Mouse (Mus musculus) brain, embryonic 14.5 days (tissue): ENCODE data around the gene Nr1h3. TPM values are rescaled to one million over a fixed set of nuclear protein-coding genes. Genes with fewer than 3 reads are reported as not detected.

Experiments used
- DNase-seq: peaks from one replicate; pipeline ENCODE4 v3.0.0-alpha.2; 2011; ENCODE audit warnings: low read depth
- CTCF ChIP-seq: fragments of 200-500 bp; IDR thresholded peaks from 2 replicates; pipeline ENCODE4 v1.5.1; 2012; ENCODE audit warnings: inconsistent platforms, mild to moderate bottlenecking, moderate library complexity, borderline replicate concordance; ENCODE audit not compliant: insufficient read depth, insufficient read length; ENCODE audit errors: extremely low read depth
- POLR2A ChIP-seq: fragments of 200-500 bp; IDR thresholded peaks from 2 replicates; pipeline ENCODE4 v1.6.1; 2012; ENCODE audit warnings: mild to moderate bottlenecking, inconsistent platforms, borderline replicate concordance; ENCODE audit not compliant: poor library complexity, insufficient read depth, insufficient read length, severe bottlenecking; ENCODE audit errors: extremely low read depth
- polyA plus RNA-seq: library from polyadenylated mRNA; depleted of rRNA; stranded (reverse); fragments of >200 nt; gene quantifications from 2 replicates; pipeline ENCODE4 v1.2.3, GENCODE M21; 2012; rRNA removed

The Nr1h3 gene
- polyA plus RNA-seq, 1 experiment, result 3.9 TPM

DNA sequence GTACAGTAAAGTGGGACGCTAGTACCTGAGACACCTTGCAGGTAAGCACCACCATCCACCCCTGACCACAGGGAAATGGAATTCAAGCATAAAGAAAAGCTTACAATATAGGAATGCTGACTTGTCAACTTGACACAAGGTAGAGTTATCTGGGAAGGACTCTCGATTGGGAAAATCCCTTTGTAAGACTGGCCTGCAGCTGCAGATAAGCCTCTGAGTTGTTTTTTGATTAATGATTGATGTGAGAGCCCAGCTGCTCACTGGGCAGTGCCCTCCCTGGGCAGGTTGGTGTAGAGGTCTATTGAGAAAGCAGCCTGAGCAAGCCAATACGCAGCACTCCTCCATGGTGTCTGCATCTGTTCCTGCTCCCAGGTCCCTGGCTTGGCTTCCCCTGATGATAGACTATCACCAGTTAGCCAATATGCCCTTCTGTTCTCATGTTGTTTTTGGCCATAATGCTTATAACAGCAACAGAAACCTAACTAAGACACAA, 49.7 kb downstream of the Nr1h3 start:
- TF ChIP-seq CTCF, result no peak
- no peak for TF ChIP-seq POLR2A

DNA sequence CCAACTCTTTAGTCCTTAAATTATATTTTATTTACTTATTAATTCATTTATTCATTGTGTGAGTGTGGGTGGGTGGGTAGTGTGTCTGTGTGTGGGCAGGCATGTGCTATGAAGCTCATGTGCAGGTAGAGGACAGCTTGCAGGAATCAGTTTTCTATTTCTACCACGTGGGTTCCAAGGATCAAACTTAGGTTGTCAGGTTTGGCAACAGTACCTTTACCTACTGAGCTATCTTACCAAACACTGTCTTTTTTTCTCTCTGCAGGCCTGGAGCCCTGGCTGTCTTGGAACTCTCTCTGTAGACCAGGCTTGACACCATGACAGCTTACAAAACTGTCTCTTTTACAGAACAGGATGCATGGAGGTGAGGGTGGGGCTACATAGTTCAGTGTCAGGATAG, 51.3 kb downstream of the Nr1h3 start:
- no peak for DNase-seq
- TF ChIP-seq CTCF (no peak), POLR2A (no peak)

More for the DNA sequence above, 49.7 kb downstream of the Nr1h3 start:
- no peak for DNase-seq

DNA sequence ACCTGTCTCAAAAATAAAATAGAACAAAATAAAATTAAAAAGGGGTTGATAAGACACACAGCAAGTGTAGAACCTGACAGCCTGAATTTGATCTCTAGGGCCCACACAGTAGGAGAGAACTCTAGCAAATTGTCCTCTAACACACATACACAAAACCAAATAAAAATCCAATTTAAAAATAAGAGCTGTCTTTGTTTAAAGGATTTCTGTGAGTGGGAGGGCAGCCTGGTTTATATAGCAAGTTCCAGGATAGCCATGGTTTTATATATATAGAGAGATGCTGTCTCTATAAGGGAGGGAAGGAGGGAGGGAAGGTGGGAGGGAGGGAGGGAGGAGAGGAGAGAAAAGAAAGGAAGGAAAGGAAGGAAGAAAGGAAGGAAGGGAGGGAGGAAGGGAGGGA, 54.5 kb downstream of the Nr1h3 start:
- TF ChIP-seq POLR2A (no peak), CTCF (no peak)
- no peak for DNase-seq

DNA sequence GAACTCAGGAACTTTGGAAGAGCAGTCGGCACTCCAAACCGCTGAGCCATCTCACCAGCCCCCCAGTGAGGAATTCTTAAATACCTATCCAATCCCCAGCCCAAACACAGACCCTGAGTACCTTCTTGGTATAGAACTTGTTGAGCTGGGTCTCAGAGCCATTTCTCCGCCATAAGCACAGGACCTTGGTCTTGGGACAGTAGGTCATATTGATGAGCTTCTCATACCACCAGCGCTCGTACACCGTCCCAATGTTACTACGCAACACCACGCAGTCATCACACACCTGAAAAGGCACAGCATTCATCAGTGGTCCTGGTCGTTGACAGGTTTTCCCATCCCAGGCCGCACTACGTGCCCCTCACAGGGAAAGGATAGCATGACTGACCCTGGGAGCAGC, 59.2 kb downstream of the Nr1h3 start:
- TF ChIP-seq CTCF, result no peak
- TF ChIP-seq POLR2A, result no peak
- no peak for DNase-seq

DNA sequence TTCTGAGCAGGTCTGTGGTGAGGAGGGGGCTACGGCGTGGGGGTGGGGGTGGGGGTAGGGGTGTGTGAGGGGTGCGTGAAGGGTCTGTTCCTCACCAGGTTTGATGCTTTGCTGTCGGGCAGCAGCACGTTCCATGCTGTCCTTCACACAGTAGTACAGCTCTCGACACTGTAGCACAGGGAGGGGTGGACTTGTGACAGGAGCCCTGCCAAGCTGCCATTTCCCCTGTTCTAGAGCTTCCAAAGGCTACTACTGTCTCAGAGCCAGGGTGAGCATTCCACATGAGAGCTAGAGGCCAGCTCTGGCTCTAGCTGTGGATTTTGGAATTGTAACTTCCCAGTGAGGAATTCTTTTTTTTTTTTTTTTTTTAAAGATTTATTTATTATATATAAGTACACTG, 59.7 kb downstream of the Nr1h3 start:
- TF ChIP-seq POLR2A (no peak), CTCF (no peak)

DNA sequence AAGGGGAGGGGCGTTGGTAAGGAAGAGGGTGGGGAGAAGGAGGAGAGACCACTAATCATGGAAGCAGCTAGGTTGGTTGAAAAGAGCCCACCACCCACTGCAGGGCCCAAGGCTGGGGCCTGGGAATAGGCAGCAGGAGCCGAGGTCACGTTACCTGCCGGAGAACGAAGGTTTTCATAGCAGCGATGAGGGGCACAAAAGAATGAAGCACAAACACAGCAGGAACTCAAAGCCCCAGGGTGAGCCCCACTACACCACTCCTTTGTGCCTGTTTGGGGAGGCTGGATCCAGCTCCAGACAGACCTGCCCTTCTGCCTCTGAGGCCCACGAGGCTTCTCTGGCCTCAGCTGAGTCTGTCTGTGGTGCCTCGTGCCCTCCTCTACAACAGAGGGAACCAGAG, 62.9 kb downstream of the Nr1h3 start:
- no peak for TF ChIP-seq POLR2A
- no peak for TF ChIP-seq CTCF
- no peak for DNase-seq

More for the DNA sequence above, 59.7 kb downstream of the Nr1h3 start:
- no peak for DNase-seq

DNA sequence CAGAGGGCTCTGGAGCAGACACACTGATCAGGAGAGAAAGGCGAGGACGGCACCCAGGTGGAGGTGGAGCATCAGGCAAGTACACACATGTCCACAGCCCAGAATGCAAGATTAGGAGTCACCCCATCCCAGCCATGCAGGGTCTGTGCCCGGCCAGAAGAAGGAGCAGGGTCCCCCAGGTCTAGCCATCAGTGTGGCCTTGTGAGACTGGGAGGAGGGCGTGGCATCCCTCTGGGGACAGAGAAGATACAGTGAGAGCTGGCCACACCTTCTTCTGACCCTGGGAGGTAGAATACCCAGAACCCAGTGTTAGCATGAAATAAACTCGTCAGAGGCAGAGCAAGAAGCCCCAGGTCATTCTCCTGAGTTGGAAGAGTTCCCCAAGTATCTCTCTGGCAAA, 63.3 kb downstream of the Nr1h3 start:
- DNase-seq, result no peak
- no peak for TF ChIP-seq POLR2A
- no peak for TF ChIP-seq CTCF

DNA sequence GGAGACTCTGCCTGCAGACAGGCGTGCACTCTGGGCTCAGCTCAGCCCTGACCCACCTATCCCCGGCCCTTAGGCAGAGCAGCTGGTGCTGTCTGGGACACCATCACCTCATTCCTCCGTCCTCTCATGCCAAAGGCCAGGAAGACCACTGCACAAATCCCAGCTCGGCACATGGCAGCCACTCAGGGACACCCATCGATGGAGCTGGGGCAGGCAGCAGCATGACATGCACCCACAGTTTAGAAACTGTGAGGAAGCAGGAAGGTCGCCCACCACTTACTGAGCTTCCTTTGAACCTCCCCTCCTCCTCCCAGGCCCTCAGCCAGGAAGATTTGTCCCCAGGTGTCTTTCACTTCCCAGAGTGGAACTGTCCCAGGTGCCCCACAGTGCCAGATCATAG, 65.2 kb downstream of the Nr1h3 start:
- DNase-seq, result no peak
- TF ChIP-seq CTCF (no peak), POLR2A (no peak)

DNA sequence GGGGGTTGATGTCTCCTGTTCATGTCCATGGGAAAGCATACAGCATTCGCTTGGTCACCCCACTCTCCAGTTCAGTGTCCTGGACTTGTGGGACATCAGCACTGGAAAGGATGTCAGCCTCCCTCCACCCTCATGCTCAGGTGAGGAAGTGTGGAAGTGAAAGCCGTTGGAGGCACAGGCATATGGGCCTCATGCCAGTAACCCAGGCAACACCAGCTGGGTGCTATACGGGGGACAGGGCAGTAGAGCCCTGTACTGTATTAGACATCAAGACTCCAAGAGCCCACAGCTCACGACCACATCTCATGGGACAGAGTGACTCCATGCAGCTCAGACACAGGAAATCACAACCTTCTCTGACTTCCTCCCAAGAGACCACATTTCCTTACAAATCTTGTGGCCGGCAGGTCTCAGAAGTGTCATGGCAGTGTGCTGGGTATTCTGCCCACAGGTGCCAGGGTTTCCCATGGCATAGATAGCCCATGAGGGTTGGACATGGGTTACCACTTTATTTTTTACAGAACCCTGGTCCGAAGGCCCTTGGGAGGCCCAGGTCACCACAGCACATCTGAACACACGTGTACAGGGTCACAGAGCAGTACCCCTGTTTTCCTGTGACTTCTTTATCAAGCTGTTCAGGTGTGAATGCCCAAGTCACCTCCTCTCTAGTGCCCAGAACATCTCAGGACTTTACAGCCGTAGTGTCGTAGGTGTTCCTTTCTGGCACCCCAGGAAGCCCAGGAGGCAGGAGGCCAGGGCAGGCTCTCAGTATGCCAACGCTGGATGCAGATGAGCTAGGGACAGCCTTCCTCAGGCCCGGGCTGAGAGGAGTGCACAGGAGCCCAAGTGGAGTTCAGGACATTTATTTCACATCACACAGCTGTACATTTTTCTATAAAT, 65.9 kb downstream of the Nr1h3 start:
- no peak for DNase-seq
- TF ChIP-seq POLR2A, result no peak
- no peak for TF ChIP-seq CTCF

Other genes with a start within 250 kb of the Nr1h3 start
- 0.83 and 1.1 TPM in 2 replicates for gene Rapsn, start 167.2 kb downstream of the Nr1h3 start, polyA plus RNA-seq
- 159 and 160 TPM in 2 replicates for gene Psmc3, start 148.8 kb downstream of the Nr1h3 start, polyA plus RNA-seq
- 50.7 and 58.1 TPM in 2 replicates for gene Slc39a13, start 132.4 kb downstream of the Nr1h3 start, polyA plus RNA-seq
- 5.1 and 5.3 TPM in 2 replicates for gene Spi1, start 120.4 kb downstream of the Nr1h3 start, polyA plus RNA-seq
- gene Mybpc3, start 84.7 kb downstream of the Nr1h3 start, polyA plus RNA-seq, result 0.03 TPM in 1 of 2 replicates, not detected in the other
- 71.0 and 107 TPM in 2 replicates for gene Madd, start 19.0 kb downstream of the Nr1h3 start, polyA plus RNA-seq
- 33.5 and 41.2 TPM in 2 replicates for gene Acp2, start 51 bp upstream of the Nr1h3 start, polyA plus RNA-seq
- gene Ddb2, start 34.1 kb upstream of the Nr1h3 start, polyA plus RNA-seq, result 25.2 and 39.5 TPM in 2 replicates
- gene Pacsin3, start 53.1 kb upstream of the Nr1h3 start, polyA plus RNA-seq, result 17.0 and 20.7 TPM in 2 replicates
- gene Arfgap2, start 62.1 kb upstream of the Nr1h3 start, polyA plus RNA-seq, result 29.4 and 40.3 TPM in 2 replicates
- gene 1110051M20Rik, start 241.9 kb upstream of the Nr1h3 start, polyA plus RNA-seq, result 82.7 and 86.3 TPM in 2 replicates